Mouse (Mus musculus) right cerebral cortex, postnatal 25 days (tissue): ENCODE data around the gene Rpa2.
"Not testable (repeated sequence)": the region's sequence is repeated elsewhere in the genome, so short reads cannot be mapped to it uniquely, and the experiment has no call there.

ENCODE experiments used
- DNase-seq: peaks from one replicate; pipeline ENCODE4 v3.0.0; 2022

The Rpa2 gene

GRCm38 (mm10) chr4:132763125-132763524 lies 5.0 kb upstream of the Rpa2 start:
- DNase-seq, result not testable (repeated sequence)

GRCm38 (mm10) chr4:132771776-132772175 lies 3.6 kb downstream of the Rpa2 start:
- DNase-seq, result no peak

DNA sequence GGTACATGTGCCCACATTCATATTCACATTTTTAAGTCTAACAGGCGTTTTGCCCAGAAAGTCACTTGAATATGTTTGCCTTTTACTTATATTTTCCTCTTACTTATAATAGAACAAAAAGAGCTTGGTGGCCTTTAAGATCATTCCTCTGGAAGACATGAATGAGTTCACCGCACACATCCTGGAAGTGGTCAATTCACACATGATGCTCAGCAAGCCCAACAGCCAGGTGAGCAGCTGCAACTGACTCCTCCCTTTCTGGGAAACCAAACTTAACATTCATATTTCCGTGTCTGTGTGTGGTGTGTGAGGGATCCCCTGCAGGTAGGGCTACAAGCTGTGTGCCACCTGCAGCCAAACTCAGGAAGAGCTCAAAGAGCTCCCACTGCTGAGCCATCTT lies 6.8 kb downstream of the Rpa2 start:
- no peak for DNase-seq

DNA sequence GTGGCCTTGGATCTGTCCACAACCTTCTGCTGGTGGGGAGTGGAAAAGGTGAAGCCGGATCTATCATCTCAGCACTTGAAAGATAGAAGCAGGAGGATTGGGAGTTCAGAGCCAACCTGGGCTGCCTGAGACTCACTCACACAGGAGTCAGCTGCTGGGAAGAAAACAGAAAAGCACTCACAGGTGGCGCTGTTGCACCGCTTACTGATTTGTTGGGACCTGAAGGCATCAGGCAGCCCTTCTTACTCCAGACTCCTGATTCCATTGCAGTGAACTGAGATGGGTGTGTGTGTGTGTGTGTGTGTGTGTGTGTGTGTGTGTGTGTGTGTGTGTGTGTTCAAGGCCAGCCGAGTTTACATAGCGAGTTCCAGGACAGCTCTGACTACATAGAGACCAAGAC lies 8.6 kb downstream of the Rpa2 start:
- DNase-seq, result peak; percentile 69

DNA sequence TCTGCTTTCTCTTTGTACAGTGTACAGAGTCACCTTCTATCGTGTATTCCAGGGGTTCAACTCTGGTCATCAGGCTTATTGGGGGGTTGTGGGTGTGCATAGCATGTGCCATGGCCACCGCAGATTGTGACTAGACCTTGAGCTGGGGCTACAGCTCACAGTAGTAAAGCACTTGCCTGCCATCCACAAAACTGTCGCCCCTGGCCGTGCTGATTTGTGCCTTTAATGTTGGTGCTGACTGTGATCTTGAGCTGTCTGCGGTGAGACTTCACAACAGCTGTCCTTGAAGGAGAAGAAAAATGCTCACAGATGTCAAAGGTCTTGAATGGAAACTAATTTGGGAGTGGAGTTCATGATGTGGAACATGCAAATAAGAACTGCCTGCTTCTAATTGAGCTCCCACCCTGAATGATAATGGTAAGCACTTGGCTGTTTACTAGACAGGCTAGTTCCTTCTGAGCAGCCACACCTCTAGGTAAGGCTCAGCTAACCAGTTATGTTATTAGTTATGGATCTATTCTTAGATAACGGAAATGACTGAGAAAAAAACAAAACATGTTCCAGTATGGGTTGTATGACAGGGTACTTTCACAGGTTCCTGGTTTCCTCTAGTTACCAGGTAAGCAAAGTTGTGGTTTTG lies 10.6 kb downstream of the Rpa2 start:
- DNase-seq, result no peak

- DNase-seq, result no peak
Observed at GRCm38 (mm10) chr4:132780288-132780687, 12.2 kb downstream of the Rpa2 start.

DNA sequence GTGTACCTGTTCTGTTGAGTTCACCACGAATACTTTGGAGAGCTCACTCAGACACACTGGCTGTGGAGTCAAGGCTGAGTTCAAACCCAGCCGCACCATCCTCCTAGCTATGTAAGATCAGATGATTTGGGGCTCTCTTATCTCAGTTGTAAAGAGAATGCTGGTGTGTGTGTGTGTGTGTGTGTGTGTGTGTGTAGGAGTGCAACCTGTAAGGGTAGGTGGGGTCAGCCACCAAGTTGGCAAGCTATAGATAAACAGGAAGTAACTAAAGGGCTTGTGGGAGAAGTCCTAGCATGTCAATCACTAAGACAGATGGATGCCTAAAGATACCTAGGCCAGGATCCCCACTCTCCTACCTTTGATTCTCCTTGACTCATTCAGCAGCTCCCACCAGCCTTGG lies 15.6 kb downstream of the Rpa2 start:
- no peak for DNase-seq

GRCm38 (mm10) chr4:132785228-132785627 lies 17.1 kb downstream of the Rpa2 start:
- DNase-seq, result no peak

- DNase-seq, result no peak
Observed at GRCm38 (mm10) chr4:132789731-132790130, 21.6 kb downstream of the Rpa2 start.

DNA sequence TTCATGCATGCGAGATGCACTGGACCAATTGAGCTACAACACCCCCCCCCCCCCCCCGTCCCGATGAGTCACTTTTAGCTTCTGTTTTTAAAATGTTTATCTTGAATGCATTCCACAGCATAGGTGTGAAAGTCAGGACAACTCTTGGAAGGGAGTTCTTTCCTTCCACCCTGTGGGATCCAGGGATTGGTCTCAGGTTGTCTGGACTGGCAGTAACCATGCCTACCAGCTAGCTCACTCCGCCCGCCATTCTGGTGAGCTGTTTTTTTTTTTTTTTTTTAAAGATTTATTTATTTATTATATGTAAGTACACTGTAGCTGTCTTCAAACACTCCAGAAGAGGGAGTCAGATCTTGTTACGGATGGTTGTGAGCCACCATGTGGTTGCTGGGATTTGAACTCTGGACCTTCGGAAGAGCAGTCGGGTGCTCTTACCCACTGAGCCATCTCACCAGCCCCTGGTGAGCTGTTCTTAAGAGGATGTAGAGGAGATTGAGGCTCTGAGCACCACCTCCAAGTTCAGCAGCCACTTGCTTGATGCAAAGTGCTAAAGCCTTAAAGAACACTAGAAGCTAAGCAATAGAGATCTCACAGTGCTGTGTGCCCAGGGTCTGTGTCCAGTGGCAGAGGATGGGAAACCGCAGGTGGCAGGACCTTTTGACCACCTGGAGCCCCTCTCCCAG lies 25.3 kb downstream of the Rpa2 start:
- DNase-seq, result not testable (repeated sequence)

DNA sequence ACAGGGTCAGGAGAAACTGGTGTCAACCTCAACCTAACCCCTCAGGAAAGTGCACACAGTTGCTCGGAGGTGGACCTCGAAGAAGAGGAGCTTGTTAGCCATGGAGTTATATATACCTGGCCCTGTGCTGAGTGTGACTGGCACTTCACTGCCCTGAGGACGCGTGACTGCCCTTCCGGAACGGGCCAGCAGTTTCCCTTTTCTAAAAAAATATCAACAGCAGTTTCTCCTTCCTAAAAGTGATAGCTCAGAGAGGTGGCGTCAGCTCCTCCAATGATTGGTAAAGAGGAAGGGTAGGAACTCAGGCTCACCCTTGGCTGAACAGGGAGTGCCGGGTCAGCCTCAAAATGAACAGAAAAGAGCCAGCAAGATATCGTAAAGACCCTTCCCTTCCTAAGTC lies 25.9 kb downstream of the Rpa2 start:
- DNase-seq, result no peak

- DNase-seq, result no peak
Observed at GRCm38 (mm10) chr4:132794760-132795159, 26.6 kb downstream of the Rpa2 start.

DNA sequence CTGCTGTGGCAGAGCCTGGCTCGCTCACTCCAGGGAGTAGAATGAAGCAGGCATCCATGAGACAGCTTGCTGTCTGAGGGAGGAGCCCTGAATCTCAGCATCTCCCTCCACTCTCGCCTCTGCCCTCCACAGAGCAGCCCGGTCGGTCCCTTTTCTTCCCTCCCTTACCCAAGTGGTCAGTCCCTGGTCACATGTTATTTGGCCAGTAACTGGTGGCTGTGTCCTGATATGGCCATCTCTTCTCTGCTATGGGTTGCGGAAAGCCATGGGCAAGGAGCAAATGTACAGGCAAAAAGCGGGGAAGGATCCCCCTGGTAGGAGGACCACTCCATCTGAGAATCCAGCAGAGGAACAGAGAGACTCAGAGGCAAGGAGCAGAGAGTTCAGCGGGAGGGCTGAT lies 27.0 kb downstream of the Rpa2 start:
- DNase-seq, result no peak

DNA sequence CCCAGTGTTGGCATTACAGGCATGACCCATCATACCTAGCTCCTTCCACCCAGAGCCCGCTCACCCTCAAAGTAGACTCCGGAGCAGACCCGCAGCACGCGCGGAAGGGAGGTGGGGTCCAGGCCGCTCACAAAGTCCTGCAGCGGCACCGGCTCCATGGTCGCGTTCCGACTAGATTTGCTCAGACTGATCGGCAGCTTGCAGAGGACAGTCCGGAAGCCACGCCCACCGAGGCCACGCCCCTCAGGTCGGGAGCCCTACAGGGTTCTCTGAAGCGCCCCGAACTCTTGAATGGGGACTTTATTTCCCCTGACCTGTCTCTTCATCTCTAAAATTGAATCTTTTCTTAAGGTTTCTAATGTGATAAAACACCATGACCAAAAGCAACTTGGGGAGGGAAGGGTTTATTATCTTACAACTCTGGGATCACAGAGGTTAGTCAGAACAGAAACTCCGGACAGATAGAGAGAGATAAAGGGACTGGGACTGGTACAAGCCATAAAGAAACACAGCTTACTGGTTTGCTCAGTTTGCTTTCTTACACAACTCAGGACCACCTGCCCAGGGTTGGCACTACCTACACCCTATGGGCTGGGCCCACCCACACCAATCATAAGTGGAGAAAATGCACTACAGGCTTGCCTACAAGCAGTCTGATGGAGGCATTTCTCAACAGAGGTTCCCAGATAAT lies 28.2 kb downstream of the Rpa2 start, which contains the start of gene Themis2:
Themis2 (minus strand) TSS at position 192 of the 691 bp plus-strand sequence.
- DNase-seq, result peak; percentile 30

- no peak for DNase-seq
Observed at GRCm38 (mm10) chr4:132797461-132797860, 29.3 kb downstream of the Rpa2 start.

GRCm38 (mm10) chr4:132798028-132798427 lies 29.9 kb downstream of the Rpa2 start:
- DNase-seq, result no peak

DNA sequence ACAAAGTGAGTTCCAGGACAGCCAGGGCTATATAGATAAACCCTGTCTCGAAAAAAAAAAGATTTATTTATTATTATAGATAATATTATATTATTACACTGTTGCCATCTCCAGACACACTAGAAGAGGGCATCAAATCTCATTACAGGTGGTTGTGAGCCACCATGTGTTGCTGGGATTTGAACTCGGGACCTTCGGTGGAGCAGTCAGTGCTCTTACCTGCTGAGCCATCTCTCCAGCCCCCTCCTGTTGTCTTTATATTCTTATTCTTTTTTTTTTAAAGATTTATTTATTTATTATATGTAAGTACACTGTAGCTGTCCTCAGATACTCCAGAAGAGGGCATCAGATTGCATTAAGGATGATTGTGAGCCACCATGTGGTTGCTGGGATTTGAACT lies 30.5 kb downstream of the Rpa2 start:
- not testable (repeated sequence) for DNase-seq

DNA sequence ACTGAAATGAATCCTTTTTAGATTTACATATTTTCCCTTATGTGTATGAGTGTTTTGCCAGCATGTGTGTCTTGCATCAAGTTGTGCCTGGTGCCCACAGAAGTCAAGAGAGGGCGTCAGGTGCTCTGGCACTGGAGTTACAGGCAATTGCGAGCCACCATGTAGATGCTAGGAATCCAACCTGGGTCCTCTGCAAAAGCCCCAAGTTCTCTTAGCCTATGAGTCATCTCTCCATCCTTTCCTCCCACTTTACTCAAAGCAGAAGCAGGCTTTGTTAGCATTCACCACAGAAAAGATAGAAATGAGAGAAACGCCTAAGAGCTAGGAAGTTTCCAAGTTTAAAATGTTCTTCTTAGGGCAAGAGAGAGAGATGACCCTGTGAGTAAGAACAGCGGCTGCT lies 31.7 kb downstream of the Rpa2 start:
- no peak for DNase-seq

- DNase-seq, result no peak
Observed at GRCm38 (mm10) chr4:132801176-132802077, 33.3 kb downstream of the Rpa2 start.

GRCm38 (mm10) chr4:132802171-132802637 lies 34.1 kb downstream of the Rpa2 start:
- no peak for DNase-seq

- no peak for DNase-seq
Observed at GRCm38 (mm10) chr4:132803212-132803611, 35.1 kb downstream of the Rpa2 start.

DNA sequence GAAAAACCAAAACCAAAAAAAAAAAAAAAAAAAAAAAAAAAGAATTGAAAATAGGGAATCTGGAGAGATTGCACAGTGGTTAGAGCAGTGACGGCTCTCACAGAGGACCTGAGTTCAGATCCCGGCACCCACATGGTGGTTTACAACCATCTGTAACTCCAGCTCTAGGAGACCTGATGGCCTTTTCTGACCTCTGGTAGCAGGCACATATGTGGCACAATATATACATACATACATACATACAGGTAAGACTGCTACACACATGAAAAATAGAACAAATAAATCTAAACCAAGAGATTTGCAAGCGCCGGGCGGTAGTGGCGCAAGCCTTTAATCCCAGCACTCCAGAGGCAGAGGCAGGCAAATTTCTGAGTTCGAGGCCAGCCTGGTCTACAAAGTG lies 35.7 kb downstream of the Rpa2 start:
- no peak for DNase-seq

DNA sequence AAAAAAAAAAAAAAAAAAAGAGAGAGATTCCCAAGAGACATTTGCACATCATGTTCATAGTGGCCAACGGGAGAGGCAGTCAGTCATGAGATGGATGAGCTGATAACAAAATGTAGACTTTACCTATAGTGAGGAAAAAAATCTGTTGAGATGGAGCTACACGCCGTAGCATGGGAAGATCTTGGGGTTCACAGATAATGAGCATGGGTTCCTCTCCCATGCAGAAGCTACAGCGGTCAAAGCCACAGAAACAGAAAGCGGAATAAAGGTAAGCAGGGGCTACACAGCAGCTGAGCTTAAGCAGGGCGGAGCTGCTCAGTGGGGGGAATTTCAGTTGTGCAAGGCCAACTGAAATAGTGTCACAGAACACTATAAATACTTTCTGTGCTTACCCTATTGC lies 36.2 kb downstream of the Rpa2 start:
- no peak for DNase-seq
